Mouse (Mus musculus): Measurements from ENCODE around the gene Inhbc. TPM values are rescaled to one million over a fixed set of nuclear protein-coding genes. Genes with fewer than 3 reads are reported as not detected.

The Inhbc gene
- total and polyA plus RNA-seq, 3 experiments, result not detected

GRCm38 (mm10) chr10:127336952-127337351, 33.3 kb downstream of the Inhbc start:
- no peak for DNase-seq (ENCODE audit: low read depth, low spot score)
- Histone ChIP-seq H3K36me3 (ENCODE audit: control insufficient read depth in 1 of 2, insufficient read depth in 2 of 2, low read length in 2 of 2) (peaks cover 0 to 2% of the 10 kb centered on the region in 2 experiments; a peak in 1 of 4 replicates), H3K4me1 (ENCODE audit: control insufficient read depth in 1 of 2, insufficient read depth in 2 of 2, low read length in 2 of 2) (no peaks in the 10 kb centered on the region), H3K27ac (ENCODE audit: control insufficient read depth, low read depth, low read length) (no peak overlapping the region), H3K9me3 (replicated peaks; ENCODE audit: insufficient read depth, low read length) (no peaks in the 10 kb centered on the region), H3K4me3 (ENCODE audit: control insufficient read depth in 1 of 2, insufficient read depth in 1 of 2, low read depth in 2 of 2, low read length in 2 of 2) (no peak overlapping the region), H3K9ac (ENCODE audit: control insufficient read depth, low read depth, low read length, poor library complexity, severe bottlenecking) (no peak overlapping the region), H3K79me2 (ENCODE audit: control insufficient read depth, insufficient read depth, low read length, poor library complexity) (no peaks in the 10 kb centered on the region; the same call in 1 of the 2 replicates), H3K27me3 (ENCODE audit: control insufficient read depth in 1 of 2, insufficient read depth in 2 of 2, low read length in 2 of 2) (no peaks in the 10 kb centered on the region)
- no peak for TF ChIP-seq KAT2A (conservative IDR thresholded peaks at IDR 0.05; ENCODE audit: low read depth, low read length)
- no peak for TF ChIP-seq EP300 (IDR thresholded peaks at IDR 0.05; ENCODE audit: low read depth in 1 of 2, low read length in 2 of 2)
- TF ChIP-seq BHLHE40 (IDR thresholded peaks at IDR 0.05; ENCODE audit: borderline replicate concordance, low read depth, low read length), result no peak
- no peak for TF ChIP-seq MAZ (IDR thresholded peaks at IDR 0.05; ENCODE audit: low read depth, low read length)
- TF ChIP-seq TCF12 (IDR thresholded peaks at IDR 0.05; ENCODE audit: low read depth, low read length), result no peak
- TF ChIP-seq POLR2A (IDR thresholded peaks at IDR 0.05; ENCODE audit: control insufficient read depth in 1 of 2, insufficient read depth in 1 of 2, low read depth in 1 of 2, low read length in 2 of 2, poor library complexity in 1 of 2), result no peak
- no peak for TF ChIP-seq USF1 (IDR thresholded peaks at IDR 0.05; ENCODE audit: low read depth, low read length)
- TF ChIP-seq CHD2 (IDR thresholded peaks at IDR 0.05; ENCODE audit: low read length), result no peak
- no peak for TF ChIP-seq GATA1 (IDR thresholded peaks at IDR 0.05; ENCODE audit: low read depth, low read length)
- TF ChIP-seq MAFK (IDR thresholded peaks at IDR 0.05; ENCODE audit: borderline replicate concordance, low read depth, low read length), result no peak
- no peak for TF ChIP-seq TAL1 (IDR thresholded peaks at IDR 0.05; ENCODE audit: low read length)
- no peak for TF ChIP-seq ETS1 (IDR thresholded peaks at IDR 0.05; ENCODE audit: low read depth, low read length)
- TF ChIP-seq SIN3A (IDR thresholded peaks at IDR 0.05; ENCODE audit: low read length), result no peak
- no peak for TF ChIP-seq CHD1 (IDR thresholded peaks at IDR 0.05; ENCODE audit: low read depth, low read length)
- no peak for TF ChIP-seq ZNF384 (IDR thresholded peaks at IDR 0.05; ENCODE audit: low read depth, low read length)

- no peak overlapping the region for H3K27ac ChIP-seq (ENCODE audit: control insufficient read depth, low read depth, low read length)
- TF ChIP-seq RCOR1 (IDR thresholded peaks at IDR 0.05; ENCODE audit: low read depth, low read length), result no peak
- TF ChIP-seq UBTF (IDR thresholded peaks at IDR 0.05; ENCODE audit: borderline replicate concordance, insufficient read depth, low read depth, low read length), result no peak
- no peak for TF ChIP-seq E2F4 (IDR thresholded peaks at IDR 0.05; ENCODE audit: borderline replicate concordance, low read depth, low read length)
- TF ChIP-seq MAFK (IDR thresholded peaks at IDR 0.05; ENCODE audit: borderline replicate concordance, low read depth, low read length), result no peak
- TF ChIP-seq ZNF384 (IDR thresholded peaks at IDR 0.05; ENCODE audit: low read depth, low read length), result no peak
- TF ChIP-seq CHD1 (IDR thresholded peaks at IDR 0.05; ENCODE audit: low read depth, low read length), result no peak
- no peak for TF ChIP-seq NELFE (IDR thresholded peaks at IDR 0.05; ENCODE audit: low read depth, low read length)
- TF ChIP-seq USF1 (IDR thresholded peaks at IDR 0.05; ENCODE audit: low read depth, low read length), result peak; percentile 69
- TF ChIP-seq ETS1 (IDR thresholded peaks at IDR 0.05; ENCODE audit: low read depth, low read length), result no peak
- TF ChIP-seq HCFC1 (IDR thresholded peaks at IDR 0.05; ENCODE audit: low read depth, low read length), result no peak
- TF ChIP-seq CTCF (IDR thresholded peaks at IDR 0.05 in 2 of 3, conservative IDR thresholded peaks at IDR 0.05 in 1 of 3; ENCODE audit: control insufficient read depth in 1 of 3, insufficient read depth in 1 of 3, low read depth in 2 of 3, low read length in 3 of 3, poor library complexity in 1 of 3, severe bottlenecking in 1 of 3), result peak in 2 of 3 experiments; percentile 8 to 27; a peak in 1 of 6 replicates
- no peak for TF ChIP-seq ELF1 (IDR thresholded peaks at IDR 0.05; ENCODE audit: low read depth, low read length)
- 0 out of 4 replicates have a peak, but pooled peaks of 1 of the 2 experiments have one; percentile 8 for TF ChIP-seq USF2 (IDR thresholded peaks at IDR 0.05; ENCODE audit: borderline replicate concordance in 1 of 2, insufficient read depth in 1 of 2, low read depth in 1 of 2, low read length in 2 of 2)
- no peaks in the 10 kb centered on the region for H3K4me1 ChIP-seq (ENCODE audit: control insufficient read depth in 1 of 2, insufficient read depth in 2 of 2, low read length in 2 of 2)
- no peak for DNase-seq (ENCODE audit: low read depth, low spot score)
- no peaks in the 10 kb centered on the region; the same call in 1 of the 2 replicates for H3K79me2 ChIP-seq (ENCODE audit: control insufficient read depth, insufficient read depth, low read length, poor library complexity)
- no peak overlapping the region for H3K4me3 ChIP-seq (ENCODE audit: control insufficient read depth in 1 of 2, insufficient read depth in 1 of 2, low read depth in 2 of 2, low read length in 2 of 2)
- peaks cover 0 to 2% of the 10 kb centered on the region in 2 experiments; a peak in 1 of 4 replicates for H3K36me3 ChIP-seq (ENCODE audit: control insufficient read depth in 1 of 2, insufficient read depth in 2 of 2, low read length in 2 of 2)
- H3K9me3 ChIP-seq (replicated peaks; ENCODE audit: insufficient read depth, low read length), result no peaks in the 10 kb centered on the region
- H3K27me3 ChIP-seq (ENCODE audit: control insufficient read depth in 1 of 2, insufficient read depth in 2 of 2, low read length in 2 of 2), result no peaks in the 10 kb centered on the region
- no peak overlapping the region for H3K9ac ChIP-seq (ENCODE audit: control insufficient read depth, low read depth, low read length, poor library complexity, severe bottlenecking)
Measured at GRCm38 (mm10) chr10:127335271-127335670, 35.0 kb downstream of the Inhbc start.
